Mouse (Mus musculus) fat pad, adult 2 months (tissue): ENCODE measurements at regions not wholly inside any gene's neighbourhood (a gene's known extent, or its start where the extent isn't known, plus 50 kb on each side); places are given as distances from the start of the nearest gene placed in this dataset.

Experiments
- DNase-seq: peaks from one replicate; pipeline ENCODE4 v3.0.0-alpha.2; 2011; ENCODE audit warnings: low read depth, low spot score; ENCODE audit errors: extremely low read depth

- DNase-seq = no peak
Measured at GRCm38 (mm10) chr2:21129621-21130020, 75.5 kb downstream of the Enkur start.

- no peak for DNase-seq
Measured at GRCm38 (mm10) chr2:21126531-21126930, 78.6 kb downstream of the Enkur start.

GRCm38 (mm10) chr2:21122421-21122820, 82.7 kb downstream of the Enkur start:
- DNase-seq = no peak

- DNase-seq = no peak
Measured at GRCm38 (mm10) chr2:21121663-21122062, 83.5 kb downstream of the Enkur start.

GRCm38 (mm10) chr2:21116817-21117216, 88.3 kb downstream of the Enkur start:
- DNase-seq = no peak

- DNase-seq = no peak
Measured at GRCm38 (mm10) chr2:21111527-21111926, 93.6 kb downstream of the Enkur start.

GRCm38 (mm10) chr2:21100248-21100808, 104.8 kb downstream of the Enkur start:
- no peak for DNase-seq

GRCm38 (mm10) chr2:21091058-21091971, 113.8 kb downstream of the Enkur start:
- no peak for DNase-seq

- DNase-seq = no peak
Measured at GRCm38 (mm10) chr2:21085517-21085916, 116.8 kb upstream of the Arhgap21 start.

GRCm38 (mm10) chr2:21067292-21067850, 98.7 kb upstream of the Arhgap21 start:
- DNase-seq = no peak

- DNase-seq = no peak
Measured at GRCm38 (mm10) chr2:21060347-21060650, 91.6 kb upstream of the Arhgap21 start.

- DNase-seq = no peak
Measured at GRCm38 (mm10) chr2:21059618-21060346, 91.1 kb upstream of the Arhgap21 start.

GRCm38 (mm10) chr2:21058940-21059339, 90.3 kb upstream of the Arhgap21 start:
- DNase-seq = no peak

- DNase-seq = no peak
Measured at GRCm38 (mm10) chr2:21056450-21057210, 87.9 kb upstream of the Arhgap21 start.

- DNase-seq = no peak
Measured at GRCm38 (mm10) chr2:21055416-21055815, 86.7 kb upstream of the Arhgap21 start.

- DNase-seq = no peak
Measured at GRCm38 (mm10) chr2:21054325-21055082, 85.8 kb upstream of the Arhgap21 start.

- DNase-seq = no peak
Measured at GRCm38 (mm10) chr2:21053596-21053995, 84.9 kb upstream of the Arhgap21 start.

GRCm38 (mm10) chr2:21048996-21049395, 80.3 kb upstream of the Arhgap21 start:
- DNase-seq = no peak

- DNase-seq = no peak
Measured at GRCm38 (mm10) chr2:21048226-21048625, 79.5 kb upstream of the Arhgap21 start.

- no peak for DNase-seq
Measured at GRCm38 (mm10) chr2:21046503-21047116, 77.9 kb upstream of the Arhgap21 start.
